Mouse (Mus musculus) heart, postnatal 4 days (tissue): ENCODE measurements at regions not wholly inside any gene's neighbourhood (a gene's known extent, or its start where the extent isn't known, plus 50 kb on each side); places are given as distances from the start of the nearest gene placed in this dataset.
"Not testable (repeated sequence)": the region's sequence is repeated elsewhere in the genome, so short reads cannot be mapped to it uniquely, and the experiment has no call there.

Source experiments
- DNase-seq: peaks from one replicate; pipeline ENCODE4 v3.0.0; 2021

DNA sequence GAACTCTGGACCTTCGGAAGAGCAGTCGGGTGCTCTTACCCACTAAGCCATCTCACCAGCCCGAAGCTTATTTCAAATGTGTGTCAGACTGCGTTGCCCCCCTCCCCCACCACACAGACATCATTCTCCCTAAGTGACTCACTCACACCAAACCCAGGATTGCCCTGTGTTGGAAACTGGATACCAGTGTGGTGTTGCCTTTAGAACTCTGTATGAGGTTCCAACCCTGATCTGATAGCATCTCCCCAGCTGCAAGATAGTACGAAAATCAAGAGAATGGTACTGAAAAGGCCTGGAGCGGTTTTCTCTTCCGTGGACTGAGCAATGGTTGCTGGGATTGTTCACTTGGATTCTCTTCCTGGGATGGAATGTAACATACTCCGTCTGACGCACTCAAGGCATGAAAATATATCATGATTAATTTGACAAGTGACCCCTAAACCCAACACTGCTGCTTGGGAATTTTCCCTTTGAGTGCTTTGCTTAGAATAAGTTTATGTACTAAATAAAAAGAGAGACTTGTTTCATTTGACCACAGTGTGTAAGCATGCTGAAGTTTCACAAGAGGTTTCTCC is 63.0 kb downstream of the Hand2 start:
- DNase-seq = no peak

DNA sequence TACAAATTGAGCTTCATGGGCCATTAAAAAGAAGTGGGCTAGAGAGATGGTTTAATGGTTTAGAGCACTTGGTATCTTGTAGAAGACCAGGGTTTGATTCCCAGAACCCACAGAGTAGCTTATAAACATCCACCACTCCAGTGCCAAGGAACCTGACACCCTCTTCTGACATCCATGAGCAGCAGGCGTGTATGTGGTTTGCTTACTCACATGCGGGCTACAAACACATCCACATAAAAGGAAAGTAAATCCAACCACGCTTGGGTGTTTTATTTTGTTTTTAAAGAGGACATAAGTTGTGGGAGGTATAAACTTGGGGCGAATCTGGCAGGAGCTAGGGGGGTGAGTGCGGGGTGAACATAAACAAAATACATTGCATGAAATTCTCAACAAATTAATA is 66.8 kb downstream of the Hand2 start:
- no peak for DNase-seq

DNA sequence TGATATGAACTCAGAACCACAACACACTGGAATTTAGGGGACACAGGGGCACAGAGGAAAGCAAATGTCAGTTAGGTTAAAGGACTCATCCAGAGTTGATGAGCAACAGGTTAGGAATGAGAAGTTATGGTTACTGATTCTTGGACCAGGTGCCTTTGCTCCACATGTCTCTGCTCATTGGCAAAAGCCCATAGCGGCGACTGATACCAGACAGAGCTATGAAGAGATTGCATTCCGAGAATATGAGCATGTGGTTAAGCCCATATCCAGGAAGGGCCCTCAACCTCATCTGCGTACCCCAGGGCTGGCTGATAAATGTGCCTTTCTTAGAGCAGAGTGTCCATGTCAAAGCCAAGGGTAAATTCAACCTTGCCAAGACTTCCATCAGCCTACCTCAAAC is 67.1 kb upstream of the Scrg1 start:
- DNase-seq = peak; percentile 33

DNA sequence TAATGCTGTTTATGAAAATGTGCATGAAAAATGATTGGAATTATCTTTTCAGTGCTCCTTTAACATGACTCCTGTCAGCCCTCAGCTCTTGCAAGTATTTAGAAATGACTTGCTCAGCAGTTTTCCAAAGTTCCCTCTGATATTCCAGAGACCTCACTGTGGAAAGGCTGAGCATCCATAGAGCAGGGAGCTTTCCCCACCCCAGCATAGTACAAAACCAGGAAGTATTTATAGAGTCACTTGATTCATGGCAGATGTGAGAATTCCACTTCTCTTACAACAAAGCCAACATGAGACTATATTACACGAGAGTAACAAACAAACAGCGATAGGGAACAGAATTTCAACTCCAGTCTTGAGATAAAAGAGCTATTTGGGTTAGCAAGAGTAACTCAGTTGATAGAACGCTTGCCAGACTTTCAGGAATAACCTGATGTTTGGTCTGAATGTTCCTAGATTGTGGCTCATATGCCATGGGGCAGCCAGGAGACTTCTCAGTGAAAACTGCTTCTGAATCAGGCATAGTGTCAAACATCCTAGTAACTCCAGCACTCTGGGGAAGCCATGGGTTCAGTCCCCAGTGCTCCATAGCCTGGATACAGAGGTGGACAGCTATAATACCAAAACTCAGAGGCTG is 57.6 kb upstream of the Scrg1 start:
- no peak for DNase-seq

DNA sequence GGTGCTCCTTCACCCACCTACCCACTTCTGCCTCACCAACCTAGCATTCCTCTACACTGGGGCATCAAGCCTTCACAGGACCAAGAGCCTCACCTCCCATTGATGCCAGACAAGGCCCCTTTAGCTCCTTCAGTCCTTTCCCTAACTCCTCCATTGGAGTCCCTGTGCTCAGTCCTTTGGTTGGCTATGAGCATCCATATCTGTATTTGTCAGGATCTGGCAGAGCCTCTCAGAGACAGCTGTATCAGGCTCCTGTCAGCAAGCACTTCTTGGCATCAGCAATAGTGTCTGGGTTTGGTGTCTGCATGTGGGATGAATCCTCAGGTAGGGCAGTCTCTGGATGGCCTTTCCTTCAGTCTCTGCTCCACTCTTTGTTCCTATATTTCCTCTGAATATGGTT is 55.6 kb upstream of the Scrg1 start:
- DNase-seq = not testable (repeated sequence)

DNA sequence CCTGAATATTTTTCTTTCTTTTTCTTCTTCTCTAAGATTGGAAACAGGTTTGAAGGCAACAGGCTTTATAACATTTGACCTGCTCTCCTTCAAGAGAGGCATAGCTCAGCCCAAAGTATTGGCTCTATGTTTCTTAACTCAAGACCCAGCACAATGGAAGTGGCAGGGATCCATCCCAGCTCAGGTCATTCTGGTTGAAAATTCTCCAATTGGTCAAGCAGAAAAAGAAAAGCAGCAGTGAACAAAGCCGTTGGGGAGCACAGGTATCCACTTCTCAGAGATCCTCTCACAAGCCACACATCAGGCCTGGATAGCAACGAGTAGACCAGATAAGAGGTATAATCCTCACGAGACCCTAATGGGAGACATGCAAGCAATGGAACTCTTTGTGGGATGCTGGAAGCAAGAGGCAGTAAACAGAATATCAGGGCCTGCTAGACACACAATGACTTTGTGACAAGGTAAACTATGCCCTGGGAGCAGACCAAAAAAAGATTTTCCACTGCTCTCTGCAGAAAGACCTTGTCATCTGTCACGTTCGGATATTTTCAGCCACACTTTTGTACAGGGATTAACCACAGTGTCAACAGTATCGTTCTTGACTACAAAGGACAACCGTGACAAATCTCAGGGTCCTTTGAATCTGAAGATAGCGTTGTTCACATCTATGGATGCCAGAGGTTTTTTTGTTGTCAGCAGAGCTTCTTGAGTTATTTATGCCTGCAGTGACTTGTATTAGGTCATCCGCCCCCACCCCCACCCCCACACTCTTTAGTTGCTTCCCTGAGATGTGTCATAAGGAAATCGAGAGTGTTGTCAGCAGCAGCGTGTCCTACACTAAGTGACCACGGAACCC is 54.7 kb upstream of the Scrg1 start:
- DNase-seq = peak; percentile 33

DNA sequence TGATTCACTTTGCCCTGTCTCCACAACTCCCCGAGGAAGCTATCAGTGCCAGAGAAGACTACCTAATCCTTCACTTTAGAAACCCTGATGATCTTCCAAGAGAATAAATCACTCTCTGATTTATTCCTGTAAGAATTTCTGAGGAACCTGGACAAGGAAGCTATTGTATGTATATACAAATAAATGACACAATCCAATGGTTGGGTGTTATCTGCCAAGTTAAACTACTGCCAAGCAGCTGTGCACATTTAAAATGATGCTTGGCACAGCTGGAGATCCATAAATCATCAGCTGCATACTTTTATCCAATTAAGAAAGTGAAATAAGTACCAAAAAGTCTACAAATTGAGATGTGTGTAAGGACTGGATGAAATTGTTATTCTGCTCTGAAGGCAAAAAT is 54.1 kb upstream of the Scrg1 start:
- DNase-seq = no peak

DNA sequence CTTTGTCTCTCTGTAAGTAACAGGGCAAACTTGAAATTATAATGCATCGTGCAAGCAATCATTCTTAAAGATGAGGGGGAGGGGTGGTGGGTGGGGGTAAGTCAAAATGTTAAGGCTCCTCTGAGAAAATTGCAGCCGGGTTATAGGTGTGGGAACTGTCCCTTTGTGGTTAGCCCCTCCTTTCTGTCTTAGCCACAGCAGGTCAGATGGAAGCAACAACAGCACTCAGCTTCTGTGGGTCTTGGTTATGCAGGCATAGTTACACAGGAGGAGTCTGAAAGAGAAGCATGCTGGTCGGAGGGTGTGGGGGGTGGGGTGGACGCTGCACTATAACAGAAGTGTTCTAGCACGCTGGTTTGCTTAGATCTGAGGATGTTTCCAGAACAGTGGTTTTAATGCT is 53.5 kb upstream of the Scrg1 start:
- no peak for DNase-seq

DNA sequence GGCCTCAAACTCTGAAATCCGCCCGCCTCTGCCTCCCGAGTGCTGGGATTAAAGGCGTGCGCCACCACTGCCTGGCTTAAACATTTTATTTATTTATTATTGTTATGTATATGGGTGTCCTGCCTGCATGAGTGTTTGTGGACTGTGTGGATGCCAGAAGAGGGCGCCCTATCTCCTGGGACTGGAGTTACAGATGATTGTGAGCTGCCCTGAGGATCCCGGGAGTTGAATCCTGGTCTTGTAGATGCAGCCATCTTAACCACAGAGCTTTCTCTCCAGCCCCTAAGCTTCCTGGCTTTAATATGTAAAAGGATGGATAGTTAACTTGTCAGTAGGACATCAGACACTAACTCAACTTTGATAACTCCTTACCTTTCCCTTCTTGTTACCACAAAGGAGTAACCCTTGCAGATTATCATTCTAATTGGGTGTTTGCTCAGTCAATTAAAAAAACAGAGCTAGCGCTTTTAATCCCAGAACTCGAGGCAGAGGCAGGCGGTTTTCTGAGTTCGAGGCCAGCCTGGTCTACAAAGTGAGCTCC is 52.0 kb upstream of the Scrg1 start:
- peak; percentile 39 for DNase-seq

DNA sequence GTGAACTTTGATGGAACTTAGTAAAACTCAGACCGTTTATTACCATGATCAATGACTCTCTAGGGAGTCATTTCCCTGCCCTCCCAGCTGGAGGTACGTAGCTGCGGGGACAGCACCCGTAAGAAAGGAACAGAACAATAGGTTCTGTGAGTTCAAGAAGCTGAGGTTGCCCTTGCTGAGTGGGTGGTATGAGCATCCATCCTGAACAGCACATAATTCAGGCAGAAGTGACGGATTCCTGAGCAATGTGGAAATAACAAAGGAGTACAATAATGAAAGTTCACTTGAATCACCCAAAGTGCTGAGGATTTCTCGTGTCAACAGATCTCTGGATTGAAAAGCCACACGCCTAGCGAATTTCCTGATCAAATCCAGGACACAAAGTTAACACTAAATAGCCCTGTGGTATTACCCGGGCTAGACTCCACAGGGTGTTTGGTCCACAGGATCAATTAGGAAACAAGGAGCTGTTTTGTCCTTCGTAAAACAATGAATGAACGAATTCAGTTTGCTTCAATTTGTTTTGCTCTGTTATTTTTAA is 50.4 kb upstream of the Scrg1 start:
- no peak for DNase-seq
